Mouse (Mus musculus) olfactory bulb, adult 2 months (tissue): ENCODE data around the gene Lmf1. TPM values are rescaled to one million over a fixed set of nuclear protein-coding genes. Genes with fewer than 3 reads are reported as not detected.

Experiments used
- H3K27ac ChIP-seq: fragments of 200-500 bp; 2 replicates; pipeline ENCODE4 v1.5.1; 2012; ENCODE audit warnings: low read depth, low read length; ENCODE audit not compliant: insufficient read depth
- H3K4me1 ChIP-seq: fragments of 200-500 bp; 2 replicates; pipeline ENCODE4 v1.6.1; 2012; ENCODE audit warnings: low read length; ENCODE audit not compliant: control insufficient read depth, insufficient read depth
- H3K4me3 ChIP-seq: fragments of 200-500 bp; 2 replicates; pipeline ENCODE4 v1.5.1; 2012; ENCODE audit warnings: mild to moderate bottlenecking, low read depth, low read length, moderate library complexity; ENCODE audit not compliant: insufficient read depth
- CTCF ChIP-seq: fragments of 200-500 bp; IDR thresholded peaks from 2 replicates; pipeline ENCODE4 v1.5.1; 2012; ENCODE audit warnings: low read depth, mild to moderate bottlenecking, low read length, moderate library complexity; ENCODE audit not compliant: insufficient read depth
- POLR2A ChIP-seq: fragments of 200-500 bp; IDR thresholded peaks from 2 replicates; pipeline ENCODE4 v1.6.1; 2012; ENCODE audit warnings: mild to moderate bottlenecking, low read depth, low read length, moderate library complexity; ENCODE audit not compliant: insufficient read depth
- WGBS: fragments of 180-500 bp; shearing (Covaris S2); methylation state at CpG from one replicate; pipeline ENCODE4 v1.1.7; 2018; 5-methylcytosine and 5-hydroxymethylcytosine counted together
- polyA plus RNA-seq: library from polyadenylated mRNA; stranded (reverse); fragments of >200 nt; gene quantifications from 2 replicates; pipeline ENCODE4 v1.2.4, GENCODE M21; 2012; ENCODE audit warnings: low replicate concordance; ENCODE audit not compliant: missing spikeins, insufficient read depth, insufficient read length

Gene Lmf1
- polyA plus RNA-seq, 1 experiment: not detected

GRCm38 (mm10) chr17:25608821-25609505 is 30.1 kb downstream of the Lmf1 start:
- TF ChIP-seq CTCF (no peak), POLR2A (no peak)
- peaks cover 26% of the 10 kb centered on the region for H3K4me1 ChIP-seq
- H3K4me3 ChIP-seq: no peak overlapping the region
- H3K27ac ChIP-seq: no peak overlapping the region
- WGBS: 52% methylated on average over 10 of the region's 10 CpGs

- WGBS: 81% methylated on average over 3 of the region's 3 CpGs
- no peak for TF ChIP-seq POLR2A
- no peak for TF ChIP-seq CTCF
- H3K4me3 ChIP-seq: no peak overlapping the region
- H3K4me1 ChIP-seq: peaks cover 28% of the 10 kb centered on the region
- H3K27ac ChIP-seq: no peak overlapping the region
Measured at GRCm38 (mm10) chr17:25609506-25609828, 30.6 kb downstream of the Lmf1 start.

- Histone ChIP-seq H3K4me3 (no peak overlapping the region), H3K4me1 (peaks cover 28% of the 10 kb centered on the region), H3K27ac (no peak overlapping the region)
- WGBS: 61% methylated on average over 9 of the region's 9 CpGs
- TF ChIP-seq CTCF: no peak
Measured at GRCm38 (mm10) chr17:25610151-25610550, 31.3 kb downstream of the Lmf1 start.

GRCm38 (mm10) chr17:25612537-25612936 is 33.7 kb downstream of the Lmf1 start:
- no peak overlapping the region for H3K27ac ChIP-seq
- H3K4me3 ChIP-seq: no peak overlapping the region
- WGBS: 86% methylated on average over 9 of the region's 9 CpGs
- H3K4me1 ChIP-seq: peaks cover 37% of the 10 kb centered on the region
- TF ChIP-seq POLR2A (no peak), CTCF (no peak)

GRCm38 (mm10) chr17:25613323-25613722 is 34.4 kb downstream of the Lmf1 start:
- Histone ChIP-seq H3K4me1 (peaks cover 41% of the 10 kb centered on the region), H3K4me3 (no peak overlapping the region), H3K27ac (no peak overlapping the region)
- WGBS: 98% methylated on average over 6 of the region's 6 CpGs
- TF ChIP-seq POLR2A: no peak
- TF ChIP-seq CTCF: no peak

GRCm38 (mm10) chr17:25614723-25615510 is 36.0 kb downstream of the Lmf1 start:
- Histone ChIP-seq H3K27ac (no peak overlapping the region), H3K4me1 (peaks cover 33% of the 10 kb centered on the region), H3K4me3 (no peak overlapping the region)
- WGBS: 78% methylated on average over 10 of the region's 10 CpGs
- TF ChIP-seq CTCF (no peak), POLR2A (no peak)

- 15% methylated on average over 16 of the region's 16 CpGs for WGBS
Measured at GRCm38 (mm10) chr17:25618508-25619056, 39.7 kb downstream of the Lmf1 start.

GRCm38 (mm10) chr17:25623441-25623840 is 44.6 kb downstream of the Lmf1 start:
- 73% methylated on average over 4 of the region's 4 CpGs for WGBS
- Histone ChIP-seq H3K4me1 (peaks cover 49% of the 10 kb centered on the region), H3K4me3 (no peak overlapping the region), H3K27ac (peak overlapping the region; percentile 58)
- no peak for TF ChIP-seq CTCF
- no peak for TF ChIP-seq POLR2A

More at GRCm38 (mm10) chr17:25618508-25619056, 39.7 kb downstream of the Lmf1 start:
- no peak for TF ChIP-seq POLR2A
- TF ChIP-seq CTCF: no peak
- H3K27ac ChIP-seq: peak overlapping the region; percentile 25
- H3K4me1 ChIP-seq: peaks cover 34% of the 10 kb centered on the region
- no peak overlapping the region for H3K4me3 ChIP-seq

GRCm38 (mm10) chr17:25623935-25624334 is 45.0 kb downstream of the Lmf1 start:
- 43% methylated on average over 11 of the region's 11 CpGs for WGBS
- TF ChIP-seq POLR2A: no peak
- no peak for TF ChIP-seq CTCF
- Histone ChIP-seq H3K4me3 (no peak overlapping the region), H3K4me1 (peaks cover 44% of the 10 kb centered on the region), H3K27ac (peak overlapping the region; percentile 63)
